Mouse (Mus musculus) C2C12 (cell line): ENCODE results near the gene Brap. TPM values are rescaled to one million over a fixed set of nuclear protein-coding genes. Genes with fewer than 3 reads are reported as not detected.

Experiments
- H3K27me3 ChIP-seq: one replicate; pipeline ENCODE4 v1.6.1; 2011; ENCODE audit not compliant: control insufficient read depth, insufficient read depth, insufficient read length
- H3K36me3 ChIP-seq: one replicate; pipeline ENCODE4 v1.6.1; 2011; ENCODE audit not compliant: control insufficient read depth, insufficient read depth
- H3K4me3 ChIP-seq: one replicate; pipeline ENCODE4 v1.5.1; 2011; ENCODE audit warnings: mild to moderate bottlenecking, control low read depth; ENCODE audit not compliant: poor library complexity, insufficient read depth, severe bottlenecking
- H3K79me2 ChIP-seq: one replicate; pipeline ENCODE4 v1.6.1; 2011; ENCODE audit not compliant: control insufficient read depth, insufficient read depth
- H3K79me3 ChIP-seq: one replicate; pipeline ENCODE4 v1.6.1; 2011; ENCODE audit warnings: low read depth, control low read depth
- H3ac ChIP-seq: one replicate; pipeline ENCODE3; 2011; ENCODE audit warnings: low read depth; ENCODE audit not compliant: control insufficient read depth, insufficient read length
- CEBPB ChIP-seq: IDR thresholded peaks from one replicate; pipeline ENCODE4 v1.6.1; 2011; ENCODE audit warnings: low read depth, mild to moderate bottlenecking, control low read depth, moderate library complexity
- CTCF ChIP-seq: IDR thresholded peaks from one replicate; pipeline ENCODE4 v1.5.1; 2011; ENCODE audit not compliant: control insufficient read depth, insufficient read depth, insufficient read length
- FOSL1 ChIP-seq: IDR thresholded peaks from one replicate; pipeline ENCODE4 v1.8.0; 2011; ENCODE audit warnings: mild to moderate bottlenecking, low read length; ENCODE audit not compliant: poor library complexity, insufficient read depth, severe bottlenecking
- MAX ChIP-seq: IDR thresholded peaks from one replicate; pipeline ENCODE4 v1.6.1; 2011; ENCODE audit warnings: mild to moderate bottlenecking, control low read depth
- MYOD1 ChIP-seq: IDR thresholded peaks from one replicate; pipeline ENCODE4 v1.6.1; 2011; ENCODE audit warnings: low read depth; ENCODE audit not compliant: control insufficient read depth, insufficient read length
- MYOG ChIP-seq: IDR thresholded peaks from one replicate; pipeline ENCODE4 v1.6.1; 2011; ENCODE audit not compliant: control insufficient read depth, insufficient read length; ENCODE audit errors: extremely low read depth
- USF1 ChIP-seq: IDR thresholded peaks from one replicate; pipeline ENCODE4 v1.6.1; 2011; ENCODE audit warnings: low read depth, mild to moderate bottlenecking, control low read depth, moderate library complexity
- polyA plus RNA-seq: library from polyadenylated mRNA; unstranded; fragments of >200 nt; fragmentation: generic; extraction: Trizol; gene quantifications from one replicate; pipeline ENCODE4 v1.2.1, GENCODE M21; 2012; ENCODE audit warnings: missing spikeins

The Brap gene
- polyA plus RNA-seq, 1 experiment = 31.7 TPM

DNA sequence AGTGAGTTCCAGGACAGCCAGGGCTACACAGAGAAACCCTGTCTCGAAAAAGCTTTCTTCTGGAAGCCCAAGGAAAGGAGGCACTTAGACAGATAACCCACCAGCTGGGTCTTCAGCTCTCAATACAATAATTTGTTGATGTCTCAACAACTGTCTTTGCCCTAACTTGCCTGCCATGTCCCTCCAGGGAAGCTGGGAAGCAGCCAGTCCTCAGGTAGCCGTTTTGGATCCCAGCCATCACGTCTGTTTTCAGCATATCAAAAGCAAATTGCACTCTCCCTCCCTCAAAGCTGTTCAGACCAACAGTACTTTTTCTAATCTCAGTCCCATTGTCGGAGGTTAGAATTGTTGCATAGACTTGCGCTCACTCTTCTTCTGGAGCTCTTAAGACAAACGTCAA, 3.7 kb downstream of the Brap start:
- H3K79me3 ChIP-seq = peaks cover 20% of the 10 kb centered on the region
- TF ChIP-seq CEBPB (no peak), CTCF (no peak), MYOD1 (no peak), USF1 (no peak), MAX (no peak), FOSL1 (no peak), MYOG (no peak)
- H3K4me3 ChIP-seq = no peak overlapping the region
- H3K36me3 ChIP-seq = peaks cover 40% of the 10 kb centered on the region
- peaks cover 37% of the 10 kb centered on the region for H3K79me2 ChIP-seq
- H3ac ChIP-seq = no peak overlapping the region
- H3K27me3 ChIP-seq = no peaks in the 10 kb centered on the region

- TF ChIP-seq FOSL1 = no peak
Observed at GRCm38 (mm10) chr5:121664971-121665370, 4.6 kb downstream of the Brap start.

GRCm38 (mm10) chr5:121667067-121667466, 6.7 kb downstream of the Brap start:
- TF ChIP-seq USF1 = no peak
- no peak for TF ChIP-seq MYOD1
- no peak for TF ChIP-seq FOSL1
- TF ChIP-seq CEBPB = no peak
- TF ChIP-seq CTCF = no peak
- TF ChIP-seq MAX = no peak
- TF ChIP-seq MYOG = no peak
- H3K36me3 ChIP-seq = peaks cover 54% of the 10 kb centered on the region
- H3ac ChIP-seq = no peak overlapping the region
- H3K27me3 ChIP-seq = no peaks in the 10 kb centered on the region
- peaks cover 22% of the 10 kb centered on the region for H3K79me2 ChIP-seq
- no peak overlapping the region for H3K4me3 ChIP-seq
- peaks cover 11% of the 10 kb centered on the region for H3K79me3 ChIP-seq

More at GRCm38 (mm10) chr5:121664971-121665370, 4.6 kb downstream of the Brap start:
- H3K79me2 ChIP-seq = peaks cover 34% of the 10 kb centered on the region
- no peak overlapping the region for H3ac ChIP-seq
- H3K79me3 ChIP-seq = peaks cover 20% of the 10 kb centered on the region
- H3K36me3 ChIP-seq = peaks cover 43% of the 10 kb centered on the region
- H3K27me3 ChIP-seq = no peaks in the 10 kb centered on the region
- H3K4me3 ChIP-seq = no peak overlapping the region

DNA sequence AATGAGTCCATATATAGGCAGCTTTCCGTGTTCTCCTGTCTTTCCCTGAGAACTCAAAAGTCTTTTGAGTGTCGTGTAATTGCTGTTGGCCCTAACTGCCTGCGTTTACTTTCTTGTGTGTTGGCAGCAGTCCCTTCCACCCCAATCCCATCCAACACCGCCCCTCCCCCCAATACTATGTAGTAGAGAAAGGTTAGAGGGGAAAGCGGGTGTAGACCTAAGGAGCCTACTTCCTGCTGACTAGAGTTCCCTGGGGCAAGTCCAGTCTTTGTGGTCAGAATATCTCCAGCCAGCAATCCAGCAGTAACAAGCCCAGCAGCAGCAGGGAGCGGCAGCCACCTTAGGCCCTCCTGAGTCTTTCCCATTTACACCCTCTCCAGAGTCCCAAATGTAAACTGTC, 8.0 kb downstream of the Brap start:
- TF ChIP-seq CTCF (no peak), MYOG (no peak), MYOD1 (no peak), CEBPB (no peak), FOSL1 (no peak), MAX (no peak), USF1 (no peak)
- H3K79me3 ChIP-seq = peaks cover 6% of the 10 kb centered on the region
- H3K79me2 ChIP-seq = peaks cover 9% of the 10 kb centered on the region

GRCm38 (mm10) chr5:121670412-121670811, 10.0 kb downstream of the Brap start:
- H3K36me3 ChIP-seq = peaks cover 54% of the 10 kb centered on the region
- H3K4me3 ChIP-seq = no peak overlapping the region
- TF ChIP-seq MYOG (no peak), CEBPB (no peak), MAX (no peak), MYOD1 (no peak), USF1 (no peak), FOSL1 (no peak), CTCF (no peak)
- H3K79me2 ChIP-seq = peaks cover 6% of the 10 kb centered on the region
- H3ac ChIP-seq = no peak overlapping the region
- peaks cover 6% of the 10 kb centered on the region for H3K79me3 ChIP-seq
- no peaks in the 10 kb centered on the region for H3K27me3 ChIP-seq

More for the DNA sequence above, 8.0 kb downstream of the Brap start:
- no peak overlapping the region for H3K4me3 ChIP-seq
- H3K27me3 ChIP-seq = no peaks in the 10 kb centered on the region
- peaks cover 58% of the 10 kb centered on the region for H3K36me3 ChIP-seq
- no peak overlapping the region for H3ac ChIP-seq

- Histone ChIP-seq H3ac (no peak overlapping the region), H3K79me2 (no peaks in the 10 kb centered on the region), H3K4me3 (no peak overlapping the region), H3K27me3 (no peaks in the 10 kb centered on the region), H3K36me3 (peaks cover 74% of the 10 kb centered on the region), H3K79me3 (no peaks in the 10 kb centered on the region)
- TF ChIP-seq MAX = no peak
- TF ChIP-seq FOSL1 = no peak
- no peak for TF ChIP-seq USF1
- TF ChIP-seq CEBPB = no peak
- no peak for TF ChIP-seq MYOD1
- TF ChIP-seq MYOG = no peak
- TF ChIP-seq CTCF = no peak
Observed at GRCm38 (mm10) chr5:121682250-121682649, 21.9 kb downstream of the Brap start.
